Mouse (Mus musculus): ENCODE data around the gene Adck1.

GRCm38 (mm10) chr12:88441922-88442809 is 81.8 kb downstream of the Adck1 start:
- TF ChIP-seq POLR2A (IDR thresholded peaks at IDR 0.05; ENCODE audit: low read depth, low read length): no peak
- no peak for TF ChIP-seq CTCF (IDR thresholded peaks at IDR 0.05; ENCODE audit: borderline replicate concordance, insufficient read depth, low read length)

All from embryonic fibroblast, embryonic 13.5 days (primary cell).